35 mouse cellular contexts compared by ENCODE assay signal in the genomic region with DNA sequence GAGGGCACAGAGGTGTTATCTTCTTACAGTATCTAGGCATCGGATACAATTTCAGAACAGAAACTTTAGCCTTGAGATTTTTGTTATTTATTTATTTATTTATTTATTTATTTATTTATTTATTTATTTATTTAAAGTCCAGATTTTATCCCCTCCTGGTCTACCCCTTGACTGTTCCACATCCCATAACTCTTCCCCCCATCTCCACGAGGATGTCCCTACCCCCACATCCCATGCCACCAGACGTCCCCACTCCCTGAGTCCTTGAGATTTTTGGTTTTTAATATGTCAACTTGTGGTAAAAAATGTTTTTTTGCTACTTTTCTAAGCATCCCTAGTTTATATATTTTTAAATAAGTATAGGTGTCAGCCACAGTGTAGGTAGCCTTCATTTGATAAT.
"Had no signal": no experiment of that assay in that cellular context is flagged by ENCODE, and none has a peak within 500 bp of the region (broad histone marks: within the 10 kb centered on the region; RNA-seq: fewer than 3 reads in every experiment).

No protein-coding gene starts in this region.

- DNase-seq: heart, postnatal 10 days; heart, postnatal 14 days; heart, postnatal 36 days; heart, postnatal 4 days; kidney, adult 11 months; kidney, adult 18-20 months; kidney, adult 2 months; kidney, adult 8-10 months; kidney, adult 9 months; kidney, postnatal 10 days; kidney, postnatal 14 days; kidney, postnatal 25 days; kidney, postnatal 36 days; kidney, postnatal 4 days; layer of hippocampus, adult 9-11 months; layer of hippocampus, postnatal 36 days had no signal

- H3K4me2 ChIP-seq: heart, embryonic 11.5 days; heart, embryonic 12.5 days; heart, embryonic 13.5 days; heart, embryonic 15.5 days; hindbrain, embryonic 12.5 days; hindbrain, embryonic 13.5 days; hindbrain, embryonic 14.5 days; hindbrain, embryonic 15.5 days; intestine, embryonic 15.5 days; kidney, embryonic 15.5 days had no signal

- H3K9me3 ChIP-seq: heart, embryonic 10.5 days; heart, embryonic 12.5 days; heart, embryonic 13.5 days; heart, embryonic 15.5 days; hindbrain, embryonic 10.5 days; hindbrain, embryonic 12.5 days; hindbrain, embryonic 13.5 days; hindbrain, embryonic 15.5 days; intestine, embryonic 15.5 days; kidney, embryonic 15.5 days had no signal

- H3K27ac ChIP-seq: heart, embryonic 10.5 days; heart, embryonic 13.5 days; heart, embryonic 15.5 days; hindbrain, embryonic 10.5 days; hindbrain, embryonic 12.5 days; hindbrain, embryonic 13.5 days; hindbrain, embryonic 14.5 days; hindbrain, embryonic 15.5 days; hindbrain, postnatal 0 days; intestine, embryonic 15.5 days; kidney, embryonic 15.5 days; kidney, postnatal 0 days; layer of hippocampus, adult 2 months had no signal

- ATAC-seq: hindbrain, embryonic 16.5 days; hindbrain, postnatal 0 days; inflammation-experienced regulatory T-cells, adult 6 months; intestine, embryonic 15.5 days; intestine, embryonic 16.5 days; intestine, postnatal 0 days had no signal

- H3K4me3 ChIP-seq: heart, embryonic 10.5 days; heart, embryonic 12.5 days; heart, embryonic 13.5 days; heart, embryonic 15.5 days; hindbrain, embryonic 10.5 days; hindbrain, embryonic 12.5 days; hindbrain, embryonic 13.5 days; hindbrain, embryonic 15.5 days; intestine, embryonic 15.5 days; kidney, embryonic 15.5 days; layer of hippocampus, adult 2 months had no signal

- H3K36me3 ChIP-seq: heart, embryonic 10.5 days; heart, embryonic 12.5 days; heart, embryonic 13.5 days; heart, embryonic 15.5 days; hindbrain, embryonic 10.5 days; hindbrain, embryonic 12.5 days; hindbrain, embryonic 13.5 days; hindbrain, embryonic 15.5 days; intestine, embryonic 15.5 days; kidney, embryonic 15.5 days had no signal

- H3K27me3 ChIP-seq: heart, embryonic 12.5 days; heart, embryonic 13.5 days; heart, embryonic 15.5 days; hindbrain, embryonic 12.5 days; hindbrain, embryonic 13.5 days; hindbrain, embryonic 15.5 days; intestine, embryonic 15.5 days; kidney, embryonic 15.5 days had no signal

- H3K9ac ChIP-seq: heart, embryonic 12.5 days; heart, embryonic 13.5 days; heart, embryonic 15.5 days; hindbrain, embryonic 12.5 days; hindbrain, embryonic 13.5 days; hindbrain, embryonic 14.5 days; hindbrain, embryonic 15.5 days; intestine, embryonic 15.5 days; kidney, embryonic 15.5 days had no signal

- H3K4me1 ChIP-seq: heart, embryonic 10.5 days; heart, embryonic 12.5 days; heart, embryonic 13.5 days; heart, embryonic 15.5 days; hindbrain, embryonic 10.5 days; hindbrain, embryonic 12.5 days; hindbrain, embryonic 13.5 days; hindbrain, embryonic 15.5 days; intestine, embryonic 15.5 days; kidney, embryonic 15.5 days had no signal
